Mouse (Mus musculus) ES-Bruce4 (cell line): ENCODE results near the gene Uqcrc1. TPM values are rescaled to one million over a fixed set of nuclear protein-coding genes. Genes with fewer than 3 reads are reported as not detected.

ENCODE experiments used
- H3K27ac ChIP-seq: 2 replicates; pipeline ENCODE4 v1.5.1; 2012; ENCODE audit warnings: low read length, inconsistent platforms; ENCODE audit not compliant: insufficient read depth
- H3K27me3 ChIP-seq: 2 replicates; pipeline ENCODE4 v1.6.1; 2012; ENCODE audit warnings: mild to moderate bottlenecking, low read length, inconsistent platforms; ENCODE audit not compliant: control insufficient read depth, poor library complexity, insufficient read depth, severe bottlenecking
- H3K36me3 ChIP-seq: 2 replicates; pipeline ENCODE4 v1.6.1; 2012; ENCODE audit warnings: inconsistent platforms, mild to moderate bottlenecking, low read length, moderate library complexity; ENCODE audit not compliant: control insufficient read depth, poor library complexity, insufficient read depth, severe bottlenecking
- H3K4me1 ChIP-seq: one replicate; pipeline ENCODE4 v1.8.1; 2011; ENCODE audit warnings: low read length; ENCODE audit not compliant: control insufficient read depth, insufficient read depth
- H3K4me3 ChIP-seq: 2 replicates; pipeline ENCODE4 v1.5.1; 2011; ENCODE audit warnings: low read depth, mild to moderate bottlenecking, low read length
- H3K9ac ChIP-seq: 2 replicates; pipeline ENCODE4 v1.6.1; 2012; ENCODE audit warnings: low read depth, mild to moderate bottlenecking, inconsistent platforms; ENCODE audit not compliant: poor library complexity, severe bottlenecking
- H3K9me3 ChIP-seq: replicated peaks from 2 replicates; pipeline ENCODE4 v1.6.1; 2012; ENCODE audit warnings: mild to moderate bottlenecking, low read length, inconsistent platforms; ENCODE audit not compliant: control insufficient read depth, poor library complexity, insufficient read depth, severe bottlenecking
- CTCF ChIP-seq: IDR thresholded peaks from one replicate; pipeline ENCODE4 v1.8.1; 2011; ENCODE audit warnings: low read depth, low read length
- EP300 ChIP-seq: IDR thresholded peaks from 2 replicates; pipeline ENCODE4 v1.6.1; 2011; ENCODE audit warnings: low read depth, low read length; ENCODE audit not compliant: insufficient read depth
- POLR2A ChIP-seq: IDR thresholded peaks from one replicate; pipeline ENCODE4 v1.8.1; 2011; ENCODE audit warnings: low read length; ENCODE audit not compliant: insufficient read depth
- polyA plus RNA-seq: library from polyadenylated mRNA; stranded (reverse); fragments of >200 nt; gene quantifications from 2 replicates; pipeline ENCODE4 v1.2.4, GENCODE M21; 2011; ENCODE audit warnings: low read depth; ENCODE audit not compliant: missing spikeins, insufficient read depth, insufficient read length

Uqcrc1 gene
- polyA plus RNA-seq: 183 and 193 TPM in 2 replicates

GRCm38 (mm10) chr9:108936418-108937364 lies at the start of gene Uqcrc1:
Uqcrc1 (plus strand) TSS chr9:108936633.
- H3K27ac ChIP-seq: 0 out of 2 replicates have a peak within 1 kb of the TSS, but pooled peaks have one; percentile 1
- peak within 1 kb of the TSS; percentile 65 for H3K9ac ChIP-seq
- peak; percentile 85 for TF ChIP-seq POLR2A
- TF ChIP-seq CTCF: peak; percentile 77
- peak; percentile 49; the same call in 1 of the 2 replicates for TF ChIP-seq EP300
- H3K27me3 ChIP-seq: no peaks in the 10 kb centered on the region
- peaks cover 28% of the 10 kb centered on the region for H3K36me3 ChIP-seq
- H3K4me3 ChIP-seq: peak within 1 kb of the TSS; percentile 88
- no peaks in the 10 kb centered on the region for H3K9me3 ChIP-seq
- H3K4me1 ChIP-seq: peaks cover 2% of the 10 kb centered on the region

- no peak overlapping the region for H3K27ac ChIP-seq
- no peaks in the 10 kb centered on the region for H3K9me3 ChIP-seq
- H3K36me3 ChIP-seq: no peaks in the 10 kb centered on the region
- no peaks in the 10 kb centered on the region for H3K27me3 ChIP-seq
- TF ChIP-seq CTCF (no peak), EP300 (no peak), POLR2A (no peak)
- H3K4me1 ChIP-seq: no peaks in the 10 kb centered on the region
- no peak overlapping the region for H3K4me3 ChIP-seq
- H3K9ac ChIP-seq: no peak overlapping the region
Measured at GRCm38 (mm10) chr9:108912308-108912707, 24.1 kb upstream of the Uqcrc1 start.

GRCm38 (mm10) chr9:108913161-108913560 lies 23.3 kb upstream of the Uqcrc1 start:
- no peaks in the 10 kb centered on the region for H3K27me3 ChIP-seq
- H3K9ac ChIP-seq: no peak overlapping the region
- H3K27ac ChIP-seq: no peak overlapping the region
- H3K9me3 ChIP-seq: no peaks in the 10 kb centered on the region
- no peak for TF ChIP-seq EP300
- TF ChIP-seq POLR2A: no peak
- TF ChIP-seq CTCF: no peak
- H3K4me3 ChIP-seq: no peak overlapping the region
- no peaks in the 10 kb centered on the region for H3K36me3 ChIP-seq
- H3K4me1 ChIP-seq: no peaks in the 10 kb centered on the region

- H3K4me3 ChIP-seq: no peak overlapping the region
- H3K27ac ChIP-seq: no peak overlapping the region
- no peaks in the 10 kb centered on the region for H3K9me3 ChIP-seq
- H3K4me1 ChIP-seq: no peaks in the 10 kb centered on the region
- H3K9ac ChIP-seq: no peak overlapping the region
- no peaks in the 10 kb centered on the region for H3K36me3 ChIP-seq
- H3K27me3 ChIP-seq: no peaks in the 10 kb centered on the region
- TF ChIP-seq CTCF: no peak
- TF ChIP-seq EP300: no peak
- no peak for TF ChIP-seq POLR2A
Measured at GRCm38 (mm10) chr9:108913621-108914020, 22.8 kb upstream of the Uqcrc1 start.

- H3K27ac ChIP-seq: no peak within 1 kb of the TSS
Measured at GRCm38 (mm10) chr9:108914491-108914890, 21.9 kb upstream of the Uqcrc1 start, which contains the start of gene Tmem89. Tmem89 (plus strand) TSS chr9:108914619.

GRCm38 (mm10) chr9:108925897-108926296 lies 10.5 kb upstream of the Uqcrc1 start:
- no peaks in the 10 kb centered on the region for H3K27me3 ChIP-seq
- H3K4me1 ChIP-seq: no peaks in the 10 kb centered on the region
- no peak overlapping the region for H3K9ac ChIP-seq
- no peak for TF ChIP-seq CTCF
- TF ChIP-seq EP300: no peak
- no peak for TF ChIP-seq POLR2A
- no peak overlapping the region for H3K27ac ChIP-seq
- H3K36me3 ChIP-seq: no peaks in the 10 kb centered on the region
- H3K9me3 ChIP-seq: no peaks in the 10 kb centered on the region
- no peak overlapping the region for H3K4me3 ChIP-seq

More at GRCm38 (mm10) chr9:108914491-108914890, 21.9 kb upstream of the Uqcrc1 start, which contains the start of gene Tmem89:
- no peaks in the 10 kb centered on the region for H3K27me3 ChIP-seq
- H3K4me1 ChIP-seq: no peaks in the 10 kb centered on the region
- no peak for TF ChIP-seq EP300
- no peak for TF ChIP-seq CTCF
- TF ChIP-seq POLR2A: no peak
- no peaks in the 10 kb centered on the region for H3K36me3 ChIP-seq
- no peaks in the 10 kb centered on the region for H3K9me3 ChIP-seq
- no peak within 1 kb of the TSS for H3K4me3 ChIP-seq
- H3K9ac ChIP-seq: no peak within 1 kb of the TSS
